14 mouse cellular contexts compared by ENCODE assay signal in genomic region chr3:69440761-69441160, GRCm38 (mm10).
DNase-seq lines count a peak whose midpoint lies in the region; ATAC-seq lines count a peak whose summit lies in the region.
"Had no signal": no experiment of that assay in that cellular context is flagged by ENCODE, and none has a peak within 500 bp of the region (broad histone marks: within the 10 kb centered on the region; RNA-seq: fewer than 3 reads in every experiment).

No protein-coding gene starts in this region.

- peak; percentile 36 for ATAC-seq in activated CD4-positive, CD25-positive, alpha-beta regulatory T cell, adult 4 months
- ATAC-seq in megakaryocyte progenitor cell, adult 5-6 weeks (replicated peaks; ENCODE audit: poor library complexity) = peak; percentile 23; the same call in 1 of the 2 replicates
- no peak for ATAC-seq in megakaryocyte, adult 5-6 weeks (ENCODE audit: poor library complexity, severe bottlenecking)

- DNase-seq in 3T3-L1 (ENCODE audit: low read depth, low spot score) = peak; percentile 91
- peak; percentile 20 for DNase-seq in CD4-positive, CD25-positive, alpha-beta regulatory T cell, adult 2 months (ENCODE audit: low read depth, low spot score)
- no peak for DNase-seq in thymus, postnatal 0 days (ENCODE audit: low spot score)
- no peak for DNase-seq in left cerebral cortex, postnatal 25 days (ENCODE audit: low spot score in 2 of 2)
- DNase-seq: cerebellum, adult 8-10 months; gastrocnemius, postnatal 10 days; heart, postnatal 4 days; kidney, adult 11 months; liver; lung, postnatal 14 days; right cerebral cortex, postnatal 4 days had no signal

- intact Hi-C loops in left cerebral cortex, postnatal 25 days (cut with DNase I) = no loop called here

Comparison
In these comparisons a context has a peak if more than half of its experiments do, and no peak if none do; other contexts are left out.
1. DNase-seq: peak in 3T3-L1 (single experiment) and CD4-positive, CD25-positive, alpha-beta regulatory T cell, adult 2 months (single experiment); none in thymus, postnatal 0 days (single experiment) and left cerebral cortex, postnatal 25 days (0 of 2).